Mouse (Mus musculus) CH12.LX (cell line): ENCODE data around the gene Med20. TPM values are rescaled to one million over a fixed set of nuclear protein-coding genes. Genes with fewer than 3 reads are reported as not detected.

ENCODE experiments used
- DNase-seq: peaks from one replicate; pipeline ENCODE4 v3.0.0-alpha.2; 2013; ENCODE audit errors: extremely low read depth
- H3K27ac ChIP-seq: 2 replicates; pipeline ENCODE4 v1.5.1; 2012; ENCODE audit warnings: low read depth, mild to moderate bottlenecking, control low read depth, moderate library complexity; ENCODE audit not compliant: insufficient read depth
- H3K27me3 ChIP-seq: replicated peaks from 2 replicates; pipeline ENCODE3; 2012; ENCODE audit warnings: inconsistent platforms
- H3K36me3 ChIP-seq, 2 experiments: replicated peaks in 1 of 2; 2 replicates each; pipeline versions ENCODE3 to v1.6.1; 2012; ENCODE audit warnings: inconsistent platforms in 1 of 2, low read length in 1 of 2, mild to moderate bottlenecking in 1 of 2, mixed read lengths in 1 of 2, moderate library complexity in 1 of 2; ENCODE audit not compliant: control insufficient read depth in 1 of 2, insufficient read depth in 1 of 2
- H3K4me1 ChIP-seq, 2 experiments: 2 replicates each; pipeline ENCODE4 v1.6.1; 2012; ENCODE audit warnings: inconsistent platforms in 1 of 2, moderate library complexity in 1 of 2; ENCODE audit not compliant: insufficient read depth in 2 of 2, control insufficient read depth in 1 of 2
- H3K4me2 ChIP-seq: 2 replicates; pipeline ENCODE4 v1.6.1; 2012; ENCODE audit warnings: low read depth, mild to moderate bottlenecking, control low read depth; ENCODE audit not compliant: poor library complexity, insufficient read depth, severe bottlenecking
- H3K4me3 ChIP-seq, 3 experiments: fragments of 150-350 bp in 1 of 3; sonication (generic) in 1 of 3; replicated peaks in 1 of 3; 2 replicates each; pipeline versions ENCODE3 to v1.5.1; 2011 to 2012; ENCODE audit warnings: low read depth in 2 of 3, low read length in 2 of 3, mild to moderate bottlenecking in 2 of 3, moderate library complexity in 2 of 3, control low read depth in 1 of 3, improper control_type of control experiment in 1 of 3, inconsistent platforms in 1 of 3, mixed read lengths in 1 of 3; ENCODE audit not compliant: poor library complexity in 1 of 3
- H3K79me2 ChIP-seq: replicated peaks from 2 replicates; pipeline ENCODE4 v1.6.1; 2012; ENCODE audit warnings: mild to moderate bottlenecking, moderate library complexity; ENCODE audit not compliant: control insufficient read depth, poor library complexity, insufficient read depth, severe bottlenecking; ENCODE audit errors: extremely low read depth
- H3K9ac ChIP-seq: 2 replicates; pipeline ENCODE4 v1.6.1; 2012; ENCODE audit warnings: low read depth, mild to moderate bottlenecking, control low read depth, moderate library complexity; ENCODE audit not compliant: insufficient read depth
- H3K9me3 ChIP-seq: replicated peaks from 2 replicates; pipeline ENCODE3; 2012; ENCODE audit warnings: low read length, inconsistent platforms, mixed read lengths
- CHD2 ChIP-seq: IDR thresholded peaks from 2 replicates; pipeline ENCODE4 v1.6.1; 2011; ENCODE audit warnings: low read length, improper control_type of control experiment
- EP300 ChIP-seq: IDR thresholded peaks from 2 replicates; pipeline ENCODE4 v1.6.1; 2011; ENCODE audit warnings: low read length, improper control_type of control experiment
- ETS1 ChIP-seq: conservative IDR thresholded peaks from 2 replicates; pipeline ENCODE4 v1.6.1; 2012; ENCODE audit warnings: low read depth, mild to moderate bottlenecking, inconsistent platforms, low read length, improper control_type of control experiment, moderate library complexity
- GABPA ChIP-seq: IDR thresholded peaks from 2 replicates; pipeline ENCODE4 v1.6.1; 2012; ENCODE audit warnings: low read depth, low read length, improper control_type of control experiment, inconsistent platforms; ENCODE audit not compliant: insufficient replicate concordance
- HCFC1 ChIP-seq: IDR thresholded peaks from 2 replicates; pipeline ENCODE4 v1.6.1; 2012; ENCODE audit warnings: low read depth, mild to moderate bottlenecking, inconsistent platforms, low read length, improper control_type of control experiment
- IRF4 ChIP-seq: IDR thresholded peaks from 2 replicates; pipeline ENCODE4 v1.6.1; 2014; ENCODE audit warnings: low read depth, mild to moderate bottlenecking, inconsistent platforms, low read length, improper control_type of control experiment
- JUN ChIP-seq: IDR thresholded peaks from 2 replicates; pipeline ENCODE4 v1.6.1; 2011; ENCODE audit warnings: low read depth, mild to moderate bottlenecking, low read length, improper control_type of control experiment, moderate library complexity; ENCODE audit not compliant: insufficient read depth
- JUND ChIP-seq: conservative IDR thresholded peaks from 2 replicates; pipeline ENCODE4 v1.6.1; 2011; ENCODE audit warnings: low read depth, low read length, improper control_type of control experiment
- KAT2A ChIP-seq: IDR thresholded peaks from 2 replicates; pipeline ENCODE4 v1.6.1; 2012; ENCODE audit warnings: low read length, improper control_type of control experiment, inconsistent platforms; ENCODE audit not compliant: insufficient replicate concordance
- MAFK ChIP-seq: IDR thresholded peaks from 2 replicates; pipeline ENCODE4 v1.6.1; 2011; ENCODE audit warnings: low read length, improper control_type of control experiment; ENCODE audit not compliant: insufficient replicate concordance
- MAX ChIP-seq: IDR thresholded peaks from 2 replicates; pipeline ENCODE4 v1.6.1; 2011; ENCODE audit warnings: low read length, improper control_type of control experiment
- MAZ ChIP-seq: IDR thresholded peaks from 2 replicates; pipeline ENCODE4 v1.6.1; 2012; ENCODE audit warnings: low read depth, mild to moderate bottlenecking, inconsistent platforms, low read length, improper control_type of control experiment, moderate library complexity
- MYC ChIP-seq: IDR thresholded peaks from 2 replicates; pipeline ENCODE4 v1.6.1; 2011; ENCODE audit warnings: low read depth, mild to moderate bottlenecking, improper control_type of control experiment, low read length
- NELFE ChIP-seq: IDR thresholded peaks from 2 replicates; pipeline ENCODE4 v1.6.1; 2011; ENCODE audit warnings: low read depth, low read length, improper control_type of control experiment
- PAX5 ChIP-seq: IDR thresholded peaks from 2 replicates; pipeline ENCODE4 v1.6.1; 2012; ENCODE audit warnings: low read length, inconsistent platforms, mixed read lengths
- RAD21 ChIP-seq: IDR thresholded peaks from 2 replicates; pipeline ENCODE4 v1.6.1; 2011; ENCODE audit warnings: low read depth, mild to moderate bottlenecking, low read length, improper control_type of control experiment, moderate library complexity
- RCOR1 ChIP-seq: conservative IDR thresholded peaks from 2 replicates; pipeline ENCODE4 v1.6.1; 2012; ENCODE audit warnings: low read depth, mild to moderate bottlenecking, inconsistent platforms, low read length, improper control_type of control experiment
- SIN3A ChIP-seq: IDR thresholded peaks from 2 replicates; pipeline ENCODE4 v1.6.1; 2012; ENCODE audit warnings: low read length, improper control_type of control experiment, inconsistent platforms
- SMC3 ChIP-seq: IDR thresholded peaks from 2 replicates; pipeline ENCODE4 v1.6.1; 2011; ENCODE audit warnings: low read depth, low read length, improper control_type of control experiment
- TBP ChIP-seq: conservative IDR thresholded peaks from 2 replicates; pipeline ENCODE4 v1.6.1; 2011; ENCODE audit warnings: low read depth, low read length, improper control_type of control experiment
- TCF12 ChIP-seq: IDR thresholded peaks from 2 replicates; pipeline ENCODE4 v1.6.1; 2014; ENCODE audit warnings: low read depth, mild to moderate bottlenecking, inconsistent platforms, low read length, improper control_type of control experiment
- UBTF ChIP-seq: IDR thresholded peaks from 2 replicates; pipeline ENCODE4 v1.6.1; 2012; ENCODE audit warnings: low read depth, mild to moderate bottlenecking, inconsistent platforms, low read length, improper control_type of control experiment, moderate library complexity
- USF1 ChIP-seq: IDR thresholded peaks from 2 replicates; pipeline ENCODE4 v1.6.1; 2014; ENCODE audit warnings: low read depth, mild to moderate bottlenecking, inconsistent platforms, low read length, improper control_type of control experiment
- ZC3H11A ChIP-seq: IDR thresholded peaks from 2 replicates; pipeline ENCODE4 v1.6.1; 2012; ENCODE audit warnings: low read depth, mild to moderate bottlenecking, inconsistent platforms, low read length, improper control_type of control experiment
- ZKSCAN1 ChIP-seq: IDR thresholded peaks from 2 replicates; pipeline ENCODE4 v1.6.1; 2012; ENCODE audit warnings: low read depth, inconsistent platforms, low read length, improper control_type of control experiment, borderline replicate concordance
- ZMIZ1 ChIP-seq: IDR thresholded peaks from 2 replicates; pipeline ENCODE4 v1.6.1; 2012; ENCODE audit warnings: low read depth, mild to moderate bottlenecking, inconsistent platforms, low read length, improper control_type of control experiment
- ZNF384 ChIP-seq: IDR thresholded peaks from 2 replicates; pipeline ENCODE4 v1.6.1; 2012; ENCODE audit warnings: low read depth, low read length, improper control_type of control experiment, inconsistent platforms
- dilution Hi-C: fragments of 300-500 bp; cut with MboI; formaldehyde crosslinking; loops from 2 replicates; pipeline ENCODE4 v1.14.3; 2020; ENCODE audit warnings: low sequenced_read_pairs; ENCODE audit not compliant: extremely low pct_unique_long_range_greater_than_20kb, extremely low pct_ligation_motif_present
- in situ Hi-C: fragments of 300-500 bp; cut with MboI; formaldehyde crosslinking; loops from 3 replicates; pipeline ENCODE4 v1.14.3; 2019; ENCODE audit warnings: low sequenced_read_pairs, low pct_ligation_motif_present, low pct_unique_long_range_greater_than_20kb, mixed read lengths
- polyA plus RNA-seq: library from polyadenylated mRNA; unstranded; fragments of >175 nt; gene quantifications from 2 replicates; pipeline ENCODE4 v1.2.1, GENCODE M21; 2012; ENCODE audit warnings: low read depth; ENCODE audit not compliant: insufficient read length
- total RNA-seq, 2 experiments: library from RNA; depleted of rRNA; stranded (reverse); fragments of 300-350 nt in 1 of 2; fragments of >200 nt in 1 of 2; gene quantifications; 2 replicates each; pipeline ENCODE4 v1.2.3; 2012 to 2014

Med20 gene
- total and polyA plus RNA-seq, 3 experiments, result 31.0 to 42.5 (median 31.1) TPM

DNA sequence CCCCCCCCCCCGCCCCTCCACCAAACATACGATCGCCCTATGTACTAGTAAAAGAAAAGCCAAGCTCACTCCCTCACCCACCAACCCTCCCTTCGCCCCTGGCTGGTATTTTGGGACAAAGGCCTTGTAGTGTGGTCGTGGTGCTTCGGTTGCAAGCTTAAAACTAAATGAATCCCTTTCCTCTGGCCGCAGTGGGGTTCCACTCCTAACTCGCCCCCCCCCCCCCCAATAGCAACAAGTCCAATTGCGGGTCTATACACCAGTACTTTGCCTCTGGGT, 16.5 kb upstream of the Med20 start:
- Histone ChIP-seq H3K9me3 (no peaks in the 10 kb centered on the region), H3K4me2 (peak overlapping the region; percentile 82), H3K79me2 (peaks cover 10% of the 10 kb centered on the region; the same call in 1 of the 2 replicates), H3K4me1 (peaks cover 11 to 37% of the 10 kb centered on the region in 2 experiments), H3K27ac (no peak overlapping the region), H3K4me3 (no peak overlapping the region)
- in situ Hi-C loops, result no loop called here
- dilution Hi-C loops, result no loop called here
- TF ChIP-seq EP300 (no peak), ZMIZ1 (no peak), TCF12 (no peak), ZC3H11A (no peak), ZKSCAN1 (no peak), JUN (no peak), RAD21 (no peak), TBP (no peak), MYC (no peak), IRF4 (no peak), ZNF384 (no peak), MAZ (no peak), PAX5 (no peak), KAT2A (no peak), JUND (no peak), RCOR1 (no peak), UBTF (no peak), MAFK (no peak), MAX (no peak)
- TF ChIP-seq, all 38 proteins: peak for 0
- no peak overlapping the region for H3K9ac ChIP-seq
- no peak for DNase-seq
- H3K36me3 ChIP-seq, result peaks cover 21 to 42% of the 10 kb centered on the region in 2 experiments
- peaks cover 1% of the 10 kb centered on the region for H3K27me3 ChIP-seq

DNA sequence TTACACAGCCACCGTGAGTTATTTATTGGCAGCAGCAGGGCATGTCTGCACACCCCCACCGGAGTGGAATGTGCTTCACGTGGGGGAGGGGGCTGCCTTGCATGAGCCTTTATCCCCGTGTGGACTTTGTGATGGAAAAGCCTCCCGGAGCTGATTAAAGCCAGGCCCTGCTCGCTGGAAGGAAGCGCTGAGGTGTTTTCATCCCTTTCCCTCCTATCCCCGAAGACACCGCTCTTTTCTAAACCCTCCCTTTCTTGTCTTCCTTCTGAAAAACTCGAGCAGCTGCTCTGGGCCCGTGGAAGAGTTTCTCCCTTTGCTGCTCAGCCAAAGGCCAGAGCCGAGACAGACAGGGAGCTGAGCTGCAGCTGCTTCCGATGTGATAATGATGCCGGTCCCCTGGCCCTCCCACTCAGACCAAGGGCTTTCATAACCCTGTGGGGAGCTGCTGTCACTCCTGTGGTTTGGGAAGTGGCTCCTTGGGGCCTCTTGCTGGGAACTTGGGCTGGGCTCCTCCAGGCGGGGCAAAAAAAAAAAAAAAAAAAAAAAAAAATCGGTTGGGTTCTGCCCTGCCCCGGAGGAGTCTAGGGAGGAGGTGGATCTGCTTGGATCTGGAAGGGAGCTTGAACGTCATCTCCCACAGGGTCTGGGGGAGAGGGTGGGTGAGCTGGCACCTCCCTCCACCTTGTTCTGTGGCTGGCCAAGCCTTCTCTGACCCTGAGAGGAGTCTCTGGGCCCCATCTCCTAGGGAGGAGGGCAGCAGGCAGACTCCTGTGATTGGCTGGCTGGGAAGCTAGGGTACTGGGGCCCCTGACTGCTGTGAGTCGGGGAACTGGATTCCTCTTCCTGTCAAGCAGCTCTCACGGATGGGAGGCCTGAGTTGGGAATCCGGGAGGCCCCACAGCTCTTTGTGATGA, 15.9 kb upstream of the Med20 start:
- dilution Hi-C loops (no loop called here), in situ Hi-C loops (no loop called here)
- Histone ChIP-seq H3K4me1 (peaks cover 11 to 39% of the 10 kb centered on the region in 2 experiments), H3K9me3 (no peaks in the 10 kb centered on the region), H3K4me2 (no peak overlapping the region), H3K36me3 (peaks cover 24 to 48% of the 10 kb centered on the region in 2 experiments), H3K4me3 (no peak overlapping the region), H3K79me2 (peaks cover 10% of the 10 kb centered on the region; the same call in 1 of the 2 replicates), H3K27me3 (peaks cover 1% of the 10 kb centered on the region), H3K9ac (no peak overlapping the region), H3K27ac (no peak overlapping the region)
- TF ChIP-seq NELFE (no peak), HCFC1 (no peak), PAX5 (no peak), RAD21 (no peak), EP300 (no peak), ETS1 (no peak), CHD2 (no peak), SMC3 (no peak), IRF4 (no peak), ZC3H11A (no peak), MYC (no peak), GABPA (no peak), KAT2A (no peak), MAX (no peak), SIN3A (no peak), ZNF384 (no peak; the same call in 1 of the 2 replicates), ZMIZ1 (no peak), USF1 (no peak)
- no peak for DNase-seq
